Mouse (Mus musculus) lung, postnatal 0 days (tissue): Measurements from ENCODE around the gene Abtb1.

Source experiments
- CTCF ChIP-seq: IDR thresholded peaks from 2 replicates; pipeline ENCODE4 v1.5.1; 2016; ENCODE audit warnings: antibody characterized with exemption, mild to moderate bottlenecking
- EP300 ChIP-seq: IDR thresholded peaks from 2 replicates; pipeline ENCODE4 v1.6.1; 2016; ENCODE audit warnings: antibody characterized with exemption, mild to moderate bottlenecking, control low read depth

DNA sequence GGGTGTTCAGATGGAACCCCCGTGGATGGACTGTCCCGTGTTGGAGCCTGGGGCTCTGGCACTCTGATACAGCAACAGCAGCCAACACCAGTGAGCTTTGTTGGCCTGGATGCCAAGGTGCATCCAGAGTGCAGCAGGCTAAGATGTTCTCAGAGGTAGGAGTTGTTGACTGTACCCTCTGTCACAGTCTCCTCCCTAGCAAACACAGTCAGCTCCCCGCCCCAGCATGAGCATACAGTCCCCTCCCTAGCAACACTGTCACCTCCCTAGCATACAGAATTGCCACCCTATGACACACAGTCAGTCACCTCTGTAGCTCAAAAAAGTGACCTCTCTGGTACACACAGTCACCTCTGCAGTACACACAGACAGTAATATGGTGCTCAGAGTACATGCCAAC, 24.9 kb downstream of the Abtb1 start:
- no peak for TF ChIP-seq CTCF
- TF ChIP-seq EP300: no peak
